In the genomic region with DNA sequence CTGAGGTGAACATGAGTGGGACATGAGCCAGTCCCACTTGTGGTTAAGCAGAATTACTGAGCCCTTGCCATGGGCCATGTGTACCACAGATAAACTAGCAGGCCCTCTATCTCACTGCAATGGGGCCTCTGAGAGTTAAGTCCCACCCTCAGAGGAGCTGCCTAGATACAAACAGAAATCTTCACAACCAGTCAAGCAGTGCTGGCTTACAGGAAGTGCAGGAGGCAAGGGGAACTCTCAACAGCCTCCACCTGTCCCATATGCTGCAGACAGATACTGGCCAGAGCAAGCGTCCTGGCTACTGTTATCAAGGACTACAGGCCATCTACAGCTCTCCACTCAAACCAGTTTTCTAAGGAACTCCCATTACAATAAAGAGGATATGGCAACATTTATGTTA, we compare ENCODE assay signal across 8 mouse cellular contexts. TPM values are rescaled to one million over a fixed set of nuclear protein-coding genes. Genes with fewer than 3 reads are reported as not detected.
DNase-seq lines count a peak whose midpoint lies in the region; ATAC-seq and TF ChIP-seq lines count a peak whose summit lies in the region.

No protein-coding gene starts in this region.

- peak overlapping the region; percentile 63 for H3K27ac ChIP-seq in heart, embryonic 10.5 days
- H3K27ac ChIP-seq in CH12.LX (ENCODE audit: insufficient read depth, low read depth), result no peak overlapping the region
- peak overlapping the region; percentile 78 to 86 for H3K27ac ChIP-seq in heart, embryonic 14.5 days (replicated peaks in 1 of 2; ENCODE audit: control insufficient read depth in 1 of 2, insufficient read depth in 1 of 2, low read depth in 2 of 2, low read length in 2 of 2)
- peak overlapping the region; percentile 75 for H3K27ac ChIP-seq in small intestine, adult 2 months (ENCODE audit: insufficient read depth, low read depth, low read length)
- no peak overlapping the region for H3K27ac ChIP-seq in forebrain, embryonic 16.5 days (ENCODE audit: low read length)

- H3K36me3 ChIP-seq in heart, embryonic 10.5 days, result no peaks in the 10 kb centered on the region
- H3K36me3 ChIP-seq in CH12.LX (replicated peaks in 1 of 2; ENCODE audit: control insufficient read depth in 1 of 2, insufficient read depth in 1 of 2, low read length in 1 of 2), result peaks cover 0 to 33% of the 10 kb centered on the region in 2 experiments
- H3K36me3 ChIP-seq in heart, embryonic 14.5 days (ENCODE audit: control insufficient read depth, insufficient read depth, low read length), result no peaks in the 10 kb centered on the region
- H3K36me3 ChIP-seq in small intestine, adult 2 months (ENCODE audit: control insufficient read depth, insufficient read depth, low read length), result peaks cover 2% of the 10 kb centered on the region; the same call in 1 of the 2 replicates
- no peaks in the 10 kb centered on the region for H3K36me3 ChIP-seq in forebrain, embryonic 16.5 days (ENCODE audit: control insufficient read depth, insufficient read depth)

- DNase-seq in heart, embryonic 10.5 days (ENCODE audit: low spot score), result peak; percentile 96
- DNase-seq in heart, postnatal 25 days (ENCODE audit: low spot score), result no peak
- peak; percentile 61 for DNase-seq in CH12.LX (ENCODE audit: extremely low read depth)
- no peak for DNase-seq in ovary, adult 18-20 months (ENCODE audit: low spot score)
- no peak for DNase-seq in ovary, postnatal 14 days (ENCODE audit: low spot score)

- peak; percentile 63 for ATAC-seq in heart, embryonic 14.5 days (ENCODE audit: insufficient number of reproducible peaks, insufficient read depth, low FRiP score, low read depth)
- no peak for ATAC-seq in forebrain, embryonic 16.5 days

- H3K9ac ChIP-seq in CH12.LX (ENCODE audit: insufficient read depth, low read depth), result no peak overlapping the region
- peak overlapping the region; percentile 21; the same call in 1 of the 2 replicates for H3K9ac ChIP-seq in heart, embryonic 14.5 days (ENCODE audit: low read length)
- no peak overlapping the region for H3K9ac ChIP-seq in forebrain, embryonic 16.5 days (replicated peaks; ENCODE audit: low read depth, low read length)

- no peak overlapping the region for H3K4me2 ChIP-seq in CH12.LX (ENCODE audit: insufficient read depth, low read depth, poor library complexity, severe bottlenecking)
- H3K4me2 ChIP-seq in heart, embryonic 14.5 days (ENCODE audit: low read length), result peak overlapping the region; percentile 29
- no peak overlapping the region for H3K4me2 ChIP-seq in forebrain, embryonic 16.5 days (ENCODE audit: low read length)

- TF ChIP-seq POLR2A in CH12.LX (IDR thresholded peaks at IDR 0.05; ENCODE audit: low read depth, low read length), result no peak
- TF ChIP-seq POLR2A in small intestine, adult 2 months (IDR thresholded peaks at IDR 0.05; ENCODE audit: low read depth, low read length), result no peak

- WGBS in heart, embryonic 10.5 days, result 9% methylated on average over 1 of the region's 1 CpGs
- WGBS in heart, embryonic 14.5 days, result 0% methylated on average over 1 of the region's 1 CpGs
- 17% methylated on average over 1 of the region's 1 CpGs for WGBS in small intestine, adult 2 months
- 89% methylated on average over 1 of the region's 1 CpGs for WGBS in forebrain, embryonic 16.5 days

- H3K9me3 ChIP-seq in heart, embryonic 10.5 days, result no peaks in the 10 kb centered on the region
- H3K9me3 ChIP-seq in CH12.LX (replicated peaks; ENCODE audit: low read length), result no peaks in the 10 kb centered on the region
- H3K9me3 ChIP-seq in heart, embryonic 14.5 days (ENCODE audit: control insufficient read depth, low read length), result no peaks in the 10 kb centered on the region
- H3K9me3 ChIP-seq in forebrain, embryonic 16.5 days (ENCODE audit: control insufficient read depth, low read length), result no peaks in the 10 kb centered on the region

- in situ Hi-C loops in CH12.LX (cut with MboI; ENCODE audit: low pct_ligation_motif_present, low pct_unique_long_range_greater_than_20kb, low sequenced_read_pairs), result loop anchor here (25.0 kb wide), 1 partner anchor 318 kb away; no protein-coding TSS in a partner anchor

- 0 out of 2 replicates have a peak overlapping the region, but pooled peaks have one; percentile 3 for H3K4me3 ChIP-seq in heart, embryonic 10.5 days
- H3K4me3 ChIP-seq in CH12.LX (replicated peaks in 1 of 3; ENCODE audit: low read depth in 2 of 3, low read length in 2 of 3, poor library complexity in 1 of 3), result no peak overlapping the region
- no peak overlapping the region for H3K4me3 ChIP-seq in heart, embryonic 14.5 days (ENCODE audit: control insufficient read depth in 1 of 2, insufficient read depth in 1 of 2, low read depth in 1 of 2, low read length in 2 of 2)
- H3K4me3 ChIP-seq in small intestine, adult 2 months (ENCODE audit: low read depth, low read length), result no peak overlapping the region
- no peak overlapping the region for H3K4me3 ChIP-seq in forebrain, embryonic 16.5 days (replicated peaks; ENCODE audit: low read length)

- H3K4me1 ChIP-seq in heart, embryonic 10.5 days, result peaks cover 70% of the 10 kb centered on the region
- peaks cover 0 to 77% of the 10 kb centered on the region in 2 experiments; a peak in 2 of 4 replicates for H3K4me1 ChIP-seq in CH12.LX (ENCODE audit: control insufficient read depth in 1 of 2, insufficient read depth in 2 of 2)
- H3K4me1 ChIP-seq in heart, embryonic 14.5 days (ENCODE audit: control insufficient read depth in 2 of 2, insufficient read depth in 2 of 2, low read length in 2 of 2), result peaks cover 24 to 63% of the 10 kb centered on the region in 2 experiments
- H3K4me1 ChIP-seq in small intestine, adult 2 months (ENCODE audit: control insufficient read depth, insufficient read depth, insufficient read length, low read length), result peaks cover 45% of the 10 kb centered on the region
- H3K4me1 ChIP-seq in forebrain, embryonic 16.5 days (replicated peaks; ENCODE audit: control insufficient read depth, insufficient read depth, low read length), result peaks cover 19% of the 10 kb centered on the region

- TF ChIP-seq RAD21 in CH12.LX (IDR thresholded peaks at IDR 0.05; ENCODE audit: low read depth, low read length), result no peak

- dilution Hi-C loops in CH12.LX (cut with MboI; ENCODE audit: extremely low pct_ligation_motif_present, extremely low pct_unique_long_range_greater_than_20kb, low sequenced_read_pairs), result no loop called here

- peaks cover 19% of the 10 kb centered on the region for H3K79me2 ChIP-seq in CH12.LX (replicated peaks; ENCODE audit: control insufficient read depth, extremely low read depth, insufficient read depth, poor library complexity, severe bottlenecking)

- no peaks in the 10 kb centered on the region for H3K27me3 ChIP-seq in heart, embryonic 10.5 days (ENCODE audit: insufficient read depth, poor library complexity, severe bottlenecking)
- no peaks in the 10 kb centered on the region for H3K27me3 ChIP-seq in CH12.LX (replicated peaks)
- H3K27me3 ChIP-seq in heart, embryonic 14.5 days (ENCODE audit: control insufficient read depth, insufficient read depth, low read length), result no peaks in the 10 kb centered on the region
- H3K27me3 ChIP-seq in small intestine, adult 2 months (ENCODE audit: control insufficient read depth, insufficient read depth, low read length), result no peaks in the 10 kb centered on the region
- no peaks in the 10 kb centered on the region for H3K27me3 ChIP-seq in forebrain, embryonic 16.5 days (replicated peaks; ENCODE audit: control insufficient read depth, insufficient read depth, low read length)

- TF ChIP-seq EP300 in CH12.LX (IDR thresholded peaks at IDR 0.05; ENCODE audit: low read length), result no peak

- no peak for TF ChIP-seq CTCF in CH12.LX (conservative IDR thresholded peaks at IDR 0.05 in 1 of 2, IDR thresholded peaks at IDR 0.05 in 1 of 2; ENCODE audit: low read depth in 2 of 2, low read length in 2 of 2)
- no peak for TF ChIP-seq CTCF in small intestine, adult 2 months (IDR thresholded peaks at IDR 0.05; ENCODE audit: extremely low read depth, insufficient read length, insufficient replicate concordance, low read depth, low read length)

- intact Hi-C loops in heart, postnatal 25 days (cut with DNase I), result loop anchor here (1.0 to 5.0 kb wide), 4 partner anchors 15 to 77 kb away; no protein-coding TSS in a partner anchor

TF ChIP-seq in CH12.LX, 34 proteins besides CTCF, POLR2A, EP300 and RAD21:
- TF ChIP-seq ELF1 (IDR thresholded peaks at IDR 0.05; ENCODE audit: low read depth, low read length) (0 out of 2 replicates have a peak, but pooled peaks have one; percentile 24), NELFE (IDR thresholded peaks at IDR 0.05; ENCODE audit: low read depth, low read length) (no peak)
TF ChIP-seq in CH12.LX: peak in this region for 1.

RNA-seq across cellular contexts. Expression of a gene that starts 23.7 kb away (rescaled TPM):
- 9.2 and 12.1 TPM in 2 replicates for polyA plus RNA-seq in heart, embryonic 10.5 days (2016; fragmentation: Nextera tagmentation; extraction: Ambion mirVana)
- 10 to 100 TPM; 30.7 to 33.5 TPM for total RNA-seq in heart, postnatal 25 days (2021)
- total RNA-seq in CH12.LX (2012; rRNA removed), result 10.1 and 11.5 TPM in 2 replicates
- total RNA-seq in CH12.LX (2014; rRNA removed), result 8.3 and 9.7 TPM in 2 replicates
- polyA plus RNA-seq in CH12.LX (2012; ENCODE audit: insufficient read length, low read depth), result 31.0 and 39.9 TPM in 2 replicates
- 9.5 and 10.0 TPM in 2 replicates for polyA plus RNA-seq in heart, embryonic 14.5 days (2014; fragmentation: Nextera tagmentation; extraction: Ambion mirVana)
- 12.8 and 39.6 TPM in 2 replicates for polyA plus RNA-seq in small intestine, adult 2 months (2012; rRNA removed)
- 14.2 and 14.4 TPM in 2 replicates for polyA plus RNA-seq in forebrain, embryonic 16.5 days (2015; fragmentation: Nextera tagmentation; extraction: Ambion mirVana)

Comparison
In these comparisons a context has a peak if more than half of its experiments do, and no peak if none do; other contexts are left out.
1. DNase-seq: peak in heart, embryonic 10.5 days (single experiment) and CH12.LX (single experiment); none in heart, postnatal 25 days (single experiment), ovary, adult 18-20 months (single experiment) and ovary, postnatal 14 days (single experiment).
2. H3K27ac ChIP-seq: peak in heart, embryonic 10.5 days (single experiment), heart, embryonic 14.5 days (2 of 2) and small intestine, adult 2 months (single experiment); none in CH12.LX (single experiment) and forebrain, embryonic 16.5 days (single experiment).